Mouse (Mus musculus) layer of hippocampus, adult 18-20 months (tissue): Measurements from ENCODE around the gene Cyp2d26. TPM values are rescaled to one million over a fixed set of nuclear protein-coding genes. Genes with fewer than 3 reads are reported as not detected.
"Not testable (repeated sequence)": the region's sequence is repeated elsewhere in the genome, so short reads cannot be mapped to it uniquely, and the experiment has no call there.

ENCODE experiments used
- DNase-seq, 2 experiments: peaks; one replicate each; pipeline ENCODE4 v3.0.0; 2022; ENCODE audit warnings: low spot score in 2 of 2
- long read RNA-seq: library from polyadenylated mRNA; stranded (forward); transcript quantifications from one replicate; pipeline ENCODE4 v2.0.0, GENCODE M21; 2021
- total RNA-seq, 2 experiments: library from RNA; stranded (reverse); gene quantifications; 2 replicates each; pipeline ENCODE4 v1.2.3; 2021

The Cyp2d26 gene
- total RNA-seq, result under 1 TPM in 1 of 2 experiments, not detected in 1; 0.20 TPM
- long read RNA-seq, result 0 reads

- no peak for DNase-seq
Measured at GRCm38 (mm10) chr15:82794277-82794676, at the start of gene Cyp2d26. Gene Cyp2d26 (minus strand): TSS chr15:82794294.

DNA sequence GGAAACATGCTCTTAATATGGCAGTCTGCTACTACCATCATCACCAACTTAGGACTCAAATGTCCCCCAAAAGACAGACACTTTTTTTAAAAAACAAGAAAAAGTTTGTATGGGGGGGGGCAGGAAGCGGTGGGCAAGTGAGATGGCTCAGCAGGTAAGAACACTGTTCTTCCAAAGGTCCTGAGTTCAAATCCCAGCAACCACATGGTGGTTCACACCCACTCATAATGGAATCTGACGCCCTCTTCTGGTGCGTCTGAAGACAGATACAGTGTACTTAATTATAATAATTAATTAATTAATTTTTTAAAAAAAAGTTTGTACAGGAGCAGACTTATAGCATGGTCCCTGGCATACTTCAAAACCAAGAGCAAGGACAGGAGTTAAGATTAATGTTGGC, 45.1 kb upstream of the Cyp2d26 start:
- no peak for DNase-seq

DNA sequence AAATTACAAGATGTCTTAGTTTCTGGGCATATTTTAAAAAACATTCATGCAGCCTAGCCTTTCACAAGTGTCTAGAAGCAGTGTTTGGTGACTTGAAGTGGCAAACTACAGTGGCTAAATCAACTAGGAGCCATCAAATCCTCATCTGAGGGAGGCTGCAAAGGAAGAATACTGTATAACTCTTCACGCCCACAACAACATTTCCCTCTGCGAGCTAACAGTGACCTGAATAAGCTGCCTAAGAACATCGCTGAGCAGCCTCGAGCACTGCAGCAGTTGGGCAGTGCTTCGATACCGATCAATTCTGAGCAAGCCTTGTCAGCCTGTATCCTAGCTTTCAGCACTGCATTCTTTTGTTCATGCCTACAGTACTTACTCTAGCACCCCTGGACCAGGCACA, 35.8 kb upstream of the Cyp2d26 start:
- no peak for DNase-seq

GRCm38 (mm10) chr15:82825866-82826265, 31.8 kb upstream of the Cyp2d26 start:
- no peak for DNase-seq

DNA sequence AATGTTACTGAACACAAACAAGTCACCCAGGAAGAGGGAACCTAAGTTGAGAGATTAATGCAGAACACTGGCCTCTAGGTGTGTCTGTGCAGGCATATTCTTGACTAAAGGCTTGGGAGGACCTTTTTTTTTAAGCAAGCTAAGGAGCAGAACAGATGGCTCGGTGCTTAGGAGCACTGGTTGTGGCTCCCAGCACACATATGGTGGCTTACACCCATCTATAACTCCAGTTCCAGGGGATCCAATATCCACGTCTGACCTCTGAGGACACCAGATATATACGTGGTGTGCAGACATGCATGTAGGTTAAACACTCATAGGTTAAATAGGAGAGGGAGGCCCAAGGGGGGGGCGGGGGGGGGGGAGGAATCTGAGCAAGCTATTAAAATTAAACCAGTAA, 28.3 kb upstream of the Cyp2d26 start:
- no peak for DNase-seq

GRCm38 (mm10) chr15:82821657-82822056, 27.6 kb upstream of the Cyp2d26 start:
- no peak for DNase-seq

- no peak for DNase-seq
Measured at GRCm38 (mm10) chr15:82815296-82815695, 21.2 kb upstream of the Cyp2d26 start.

GRCm38 (mm10) chr15:82814806-82815205, 20.7 kb upstream of the Cyp2d26 start:
- peak in 1 of 2 experiments; percentile 62 for DNase-seq

DNA sequence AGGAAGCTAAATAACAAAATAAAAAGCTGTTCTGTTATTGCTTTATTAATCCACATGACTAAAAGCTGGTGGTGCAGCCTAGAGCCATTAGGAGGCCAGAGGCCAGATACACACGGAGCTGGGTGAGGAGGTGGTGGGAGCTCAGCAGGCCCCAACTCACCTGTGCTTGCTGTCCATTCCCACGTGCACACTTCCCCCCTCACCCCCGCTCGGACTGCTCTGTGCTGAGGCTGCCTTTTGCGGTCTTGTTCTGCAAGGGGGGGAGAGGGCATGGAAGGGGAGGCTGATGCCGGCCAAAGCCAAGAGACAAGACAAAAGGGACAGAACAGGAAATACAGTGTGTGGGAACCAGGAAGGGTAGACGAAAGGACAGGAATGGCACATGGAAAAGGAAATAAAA, 20.2 kb upstream of the Cyp2d26 start:
- no peak for DNase-seq

GRCm38 (mm10) chr15:82810556-82810955, 16.5 kb upstream of the Cyp2d26 start:
- DNase-seq, result no peak

- no peak for DNase-seq
Measured at GRCm38 (mm10) chr15:82809511-82809910, 15.4 kb upstream of the Cyp2d26 start.

GRCm38 (mm10) chr15:82806969-82807763, 13.1 kb upstream of the Cyp2d26 start:
- no peak for DNase-seq

GRCm38 (mm10) chr15:82804708-82805639, 10.9 kb upstream of the Cyp2d26 start:
- peak; percentile 74 to 92 for DNase-seq

GRCm38 (mm10) chr15:82795936-82796440, 1.9 kb upstream of the Cyp2d26 start:
- DNase-seq, result no peak

GRCm38 (mm10) chr15:82793868-82794267, 226 bp downstream of the Cyp2d26 start:
- DNase-seq, result no peak

GRCm38 (mm10) chr15:82793454-82793853, 640 bp downstream of the Cyp2d26 start:
- no peak for DNase-seq

- no peak for DNase-seq
Measured at GRCm38 (mm10) chr15:82792566-82792965, 1.5 kb downstream of the Cyp2d26 start.

GRCm38 (mm10) chr15:82784581-82784980, 9.5 kb downstream of the Cyp2d26 start:
- DNase-seq, result no peak

- DNase-seq, result no peak
Measured at GRCm38 (mm10) chr15:82783800-82784199, 10.3 kb downstream of the Cyp2d26 start.

GRCm38 (mm10) chr15:82777856-82778255, 16.2 kb downstream of the Cyp2d26 start:
- DNase-seq, result not testable (repeated sequence)

- no peak for DNase-seq
Measured at GRCm38 (mm10) chr15:82765943-82766342, 28.2 kb downstream of the Cyp2d26 start.

DNA sequence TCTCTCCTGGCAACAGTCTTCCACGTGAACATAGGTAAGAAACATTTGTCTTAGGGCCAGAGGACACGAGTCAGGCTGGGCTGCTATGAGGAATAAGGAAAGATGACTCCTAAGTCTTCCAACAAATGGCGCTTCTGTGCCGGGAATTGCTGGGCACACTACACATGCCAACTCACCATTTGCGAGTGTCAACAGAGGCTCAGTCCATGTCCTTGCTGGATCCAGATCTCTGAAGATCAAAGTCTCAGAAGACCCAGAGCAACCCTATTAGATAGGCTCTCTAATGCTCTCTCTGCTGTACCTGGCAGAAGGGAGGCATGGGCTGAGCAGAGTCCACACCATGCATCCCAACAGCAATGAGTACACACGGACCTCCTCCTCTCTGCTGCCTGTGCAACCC, 29.2 kb downstream of the Cyp2d26 start:
- DNase-seq, result no peak
